Mouse (Mus musculus): ENCODE measurements around the gene Setd1b.

Setd1b gene
- long read RNA-seq, experiment 1, partial matches to known transcripts = 0 of 2 reads
- long read RNA-seq, experiment 1, other reads (novel, unspliced or antisense) = 2 of 2 reads
- long read RNA-seq, experiment 2, partial matches to known transcripts = 0 of 1 reads
- long read RNA-seq, experiment 2, other reads (novel, unspliced or antisense) = 1 of 1 reads

- intact Hi-C loops (cut with DNase I) = no loop called here
These were observed at the start of gene Setd1b for GRCm38 (mm10) chr5:123142161-123143157. Gene Setd1b (plus strand): TSS chr5:123142193.

DNA sequence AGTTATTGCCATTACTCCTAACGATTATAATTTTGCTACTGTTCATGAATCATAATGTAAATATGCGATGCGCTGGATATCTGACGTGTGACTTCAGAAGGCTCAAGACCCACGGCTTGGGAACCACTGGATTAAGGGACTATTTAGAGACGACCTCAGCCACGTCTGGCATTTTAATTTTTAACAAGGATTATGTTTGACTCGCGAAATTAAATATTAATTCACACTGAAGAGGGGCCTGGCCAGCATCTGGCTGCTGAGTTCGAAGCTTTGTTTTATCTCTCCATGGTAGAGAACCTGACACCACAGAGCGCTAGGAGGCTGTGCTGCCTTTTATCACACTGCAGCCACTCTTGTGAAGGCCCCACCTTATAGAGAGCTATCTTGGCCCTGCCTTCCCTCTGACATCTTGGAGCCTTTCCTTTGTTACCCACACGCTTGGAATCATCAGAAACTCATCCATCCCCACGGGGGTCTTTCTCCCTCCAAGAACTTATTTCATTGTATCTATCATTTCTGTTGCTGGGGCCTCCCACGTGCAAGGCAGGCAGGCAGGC lies 48.8 kb upstream of the Setd1b start:
- intact Hi-C loops (cut with DNase I) = no loop called here

- intact Hi-C loops (cut with DNase I) = no loop called here
These were observed 47.6 kb upstream of the Setd1b start for GRCm38 (mm10) chr5:123094238-123094991.

DNA sequence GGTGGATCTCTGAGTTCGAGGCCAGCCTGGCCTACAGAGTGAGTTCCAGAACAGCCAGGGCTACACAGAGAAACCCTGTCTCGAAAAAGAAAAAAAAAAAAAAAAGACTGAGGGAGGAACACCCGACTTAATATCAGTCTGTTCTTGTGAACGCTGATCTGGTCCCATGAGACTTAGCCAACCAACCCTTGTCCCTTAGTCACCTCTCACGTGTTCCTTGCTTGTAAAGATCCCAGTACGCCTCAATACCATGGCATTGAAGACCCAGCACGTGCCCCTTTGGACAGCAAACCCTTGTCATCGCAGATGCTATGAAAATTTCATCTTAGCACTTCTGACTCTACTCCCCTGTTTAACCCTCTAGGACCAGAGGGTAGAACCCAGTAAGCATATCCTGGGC lies 45.7 kb upstream of the Setd1b start:
- intact Hi-C loops (cut with DNase I) = no loop called here

DNA sequence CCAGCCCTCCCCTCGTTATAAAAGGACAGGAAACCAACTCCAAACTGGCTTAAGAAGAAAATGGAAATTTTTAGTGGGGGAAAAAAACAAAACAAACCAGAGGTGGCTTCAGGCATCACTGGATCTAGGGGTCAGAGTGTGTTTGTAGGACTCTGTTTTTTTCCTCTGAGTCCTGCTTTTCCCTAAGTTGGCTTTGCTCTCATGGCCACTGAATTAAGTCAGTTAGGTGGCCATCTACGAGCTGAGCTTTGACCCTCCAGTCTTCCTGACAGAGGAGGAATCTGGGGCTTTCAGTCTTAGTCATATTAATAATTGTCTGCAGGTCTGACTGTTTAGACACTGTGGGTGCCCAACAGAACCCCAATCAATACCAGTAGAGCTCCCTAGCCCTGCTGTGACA lies 43.5 kb upstream of the Setd1b start:
- intact Hi-C loops (cut with DNase I) = no loop called here

DNA sequence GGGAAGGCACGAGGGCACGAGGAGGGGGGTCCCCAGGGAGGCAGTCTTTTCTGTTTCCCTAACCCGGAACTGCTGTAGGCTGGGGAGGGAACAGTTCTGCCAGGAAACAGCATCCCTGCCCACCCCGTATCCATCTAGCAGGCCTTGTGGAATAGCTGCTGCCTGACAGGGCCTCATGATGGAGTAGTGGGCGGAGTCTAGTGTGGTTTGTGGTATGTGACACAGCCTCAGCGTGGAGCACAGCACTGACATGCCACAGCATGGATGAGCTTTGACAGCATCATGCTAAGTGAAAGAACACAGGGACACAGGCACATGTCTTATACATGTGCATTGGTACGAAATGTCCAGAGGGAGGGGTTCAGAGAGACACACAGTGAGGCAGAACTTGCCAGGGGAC lies 39.6 kb upstream of the Setd1b start:
- intact Hi-C loops (cut with DNase I) = no loop called here

DNA sequence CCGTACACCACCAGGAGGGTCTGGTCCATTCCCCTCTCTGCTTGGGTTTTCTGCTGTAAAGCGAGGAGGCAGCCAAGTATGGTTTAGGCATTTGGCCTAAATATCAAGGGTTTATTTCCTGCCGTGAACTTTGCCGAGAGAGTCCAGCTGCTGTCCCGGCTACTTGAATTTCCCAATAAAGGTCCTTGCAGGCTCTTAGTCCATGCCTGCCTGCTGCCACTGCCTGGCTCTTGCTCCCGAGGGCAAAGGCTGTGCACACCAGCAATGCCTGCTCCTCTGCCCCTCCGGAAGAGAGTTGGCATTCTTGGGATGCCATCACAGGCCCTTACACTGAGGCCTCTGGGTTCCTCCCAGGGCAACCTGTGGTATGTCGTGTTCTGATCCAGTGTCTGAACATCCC lies 38.4 kb upstream of the Setd1b start:
- intact Hi-C loops (cut with DNase I) = no loop called here

DNA sequence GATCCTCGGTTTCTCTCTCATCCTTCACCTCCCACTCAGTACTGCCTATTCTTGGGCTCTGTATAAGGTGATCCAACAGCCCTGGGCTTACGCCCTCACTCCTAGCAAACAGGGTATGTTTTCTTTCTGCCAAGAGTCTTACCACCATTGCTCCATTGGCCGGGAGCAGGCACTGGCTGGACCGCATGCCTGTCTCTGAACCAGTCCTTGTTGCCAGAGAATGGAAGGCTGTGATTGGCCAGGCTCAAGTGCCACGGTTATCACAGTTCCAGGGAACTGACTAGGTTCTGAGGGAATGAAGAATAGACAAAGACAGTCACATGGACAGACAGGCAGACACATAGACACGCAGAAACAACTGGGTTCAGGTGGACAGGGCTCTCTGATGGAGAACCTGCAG lies 37.2 kb upstream of the Setd1b start:
- intact Hi-C loops (cut with DNase I) = no loop called here

GRCm38 (mm10) chr5:123109452-123110203 lies 32.4 kb upstream of the Setd1b start:
- intact Hi-C loops (cut with DNase I) = no loop called here

GRCm38 (mm10) chr5:123110296-123110721 lies 31.7 kb upstream of the Setd1b start:
- intact Hi-C loops (cut with DNase I) = no loop called here

GRCm38 (mm10) chr5:123114109-123114508 lies 27.9 kb upstream of the Setd1b start:
- intact Hi-C loops (cut with DNase I) = loop anchor here (2.0 kb wide), 1 partner anchor 49 kb away; no protein-coding TSS in a partner anchor

DNA sequence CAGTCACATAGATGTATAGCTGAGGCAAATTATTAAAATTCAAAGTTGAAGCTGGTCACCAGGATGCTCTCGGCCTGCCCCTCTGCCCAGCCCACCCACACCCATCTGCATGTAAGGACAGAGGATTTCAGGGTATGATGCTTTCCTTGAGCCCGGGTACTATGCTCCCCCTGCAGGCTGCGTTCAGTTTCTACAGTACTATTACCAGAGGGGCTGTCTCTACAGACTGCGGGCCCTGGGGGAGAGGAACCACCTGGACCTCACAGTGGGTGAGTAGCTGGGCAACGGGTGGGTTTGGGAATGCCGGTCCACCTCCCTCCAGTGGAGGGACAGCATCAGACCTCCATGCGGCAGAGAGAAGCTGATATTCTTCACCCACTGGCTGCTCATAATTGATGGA lies 27.1 kb upstream of the Setd1b start:
- intact Hi-C loops (cut with DNase I) = loop anchor here (2.0 kb wide), 1 partner anchor 50 kb away; no protein-coding TSS in a partner anchor

DNA sequence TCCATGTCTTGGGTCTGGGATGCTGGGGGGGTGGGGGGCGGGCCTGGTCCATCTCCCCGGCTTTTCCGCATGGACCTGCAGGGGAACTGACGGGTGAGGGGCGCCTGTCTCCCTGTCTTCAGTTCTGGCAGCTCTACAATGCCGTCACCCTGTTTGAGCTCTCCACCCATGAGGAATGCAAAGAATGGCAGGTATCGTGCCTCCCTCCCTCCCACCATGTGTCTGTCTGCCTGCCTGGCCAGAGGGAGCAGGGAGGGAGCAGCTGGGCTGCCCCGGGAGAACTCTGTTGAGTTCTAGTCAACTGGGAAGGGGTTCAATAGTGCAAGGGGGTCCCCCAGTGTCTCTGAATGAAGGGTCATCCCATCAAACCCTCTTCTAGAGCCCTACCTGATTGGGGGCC lies 25.9 kb upstream of the Setd1b start:
- intact Hi-C loops (cut with DNase I) = loop anchor here (2.0 kb wide), 1 partner anchor 55 kb away; no protein-coding TSS in a partner anchor

- intact Hi-C loops (cut with DNase I) = loop anchor here (2.0 kb wide), 1 partner anchor 54 kb away; no protein-coding TSS in a partner anchor
These were observed 24.7 kb upstream of the Setd1b start for GRCm38 (mm10) chr5:123117257-123117656.

DNA sequence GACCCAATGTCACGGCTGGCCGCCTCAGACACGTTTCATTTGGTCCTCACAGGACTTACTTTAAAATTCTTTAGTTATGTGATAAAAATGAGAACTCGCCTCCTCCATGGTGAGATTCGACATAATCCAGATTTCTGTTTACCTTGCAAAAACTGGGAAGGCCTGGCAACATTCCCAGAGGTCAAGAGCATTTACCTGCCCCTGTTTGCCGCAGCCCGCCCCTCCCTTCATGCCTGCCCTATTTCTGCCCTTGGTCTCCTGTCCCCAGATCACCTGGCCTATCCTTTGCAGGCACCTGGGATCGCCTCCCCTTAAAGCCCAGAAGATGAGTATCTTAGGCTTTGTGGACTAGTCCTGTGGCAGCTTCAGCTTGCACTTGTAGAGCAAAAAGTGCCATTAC lies 24.2 kb upstream of the Setd1b start:
- intact Hi-C loops (cut with DNase I) = loop anchor here (2.0 kb wide), 1 partner anchor 53 kb away; no protein-coding TSS in a partner anchor

DNA sequence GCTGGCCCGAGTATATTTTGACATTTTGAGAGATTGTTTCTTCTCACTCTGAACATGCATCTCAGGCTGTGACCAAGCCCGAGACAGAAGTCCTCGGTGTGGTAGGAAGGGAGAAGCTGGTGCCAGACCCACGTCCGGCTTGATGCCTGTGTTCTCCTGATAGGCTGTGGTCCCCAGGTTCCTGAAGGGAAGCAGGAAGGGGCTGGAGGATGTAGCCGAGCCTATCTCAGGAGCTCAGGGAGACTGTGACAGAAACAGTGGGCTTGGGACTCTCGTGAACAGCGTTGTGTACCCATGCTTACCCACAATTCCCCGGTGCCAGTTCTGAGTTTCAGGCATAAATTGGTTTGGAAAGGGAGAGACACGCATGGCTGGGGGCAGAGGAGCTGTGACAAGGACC lies 23.2 kb upstream of the Setd1b start:
- intact Hi-C loops (cut with DNase I) = no loop called here

- intact Hi-C loops (cut with DNase I) = loop anchor here (5.0 kb wide), 1 partner anchor 37 kb away; no protein-coding TSS in a partner anchor
These were observed 21.3 kb upstream of the Setd1b start for GRCm38 (mm10) chr5:123120624-123121215.

DNA sequence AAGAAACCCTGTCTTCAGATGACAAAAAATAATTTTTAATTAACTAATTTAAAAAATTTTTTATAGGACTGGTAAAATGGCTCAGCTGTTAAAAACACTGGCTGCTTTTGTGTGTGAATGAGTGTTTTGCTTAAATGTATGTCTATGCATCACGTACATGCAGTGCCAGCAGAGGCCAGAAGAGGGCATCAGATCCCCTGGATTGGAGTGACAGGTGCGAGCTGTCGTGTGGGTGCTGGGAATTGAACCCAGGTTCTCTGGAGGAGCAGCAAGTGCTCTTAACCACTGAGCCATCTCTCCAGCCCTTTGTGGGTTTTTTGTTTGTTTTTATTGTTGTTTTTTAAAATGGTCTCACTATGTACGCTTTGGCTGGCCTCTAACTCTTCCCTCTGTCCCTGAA lies 19.8 kb upstream of the Setd1b start:
- intact Hi-C loops (cut with DNase I) = loop anchor here (5.0 kb wide), 1 partner anchor 35 kb away; no protein-coding TSS in a partner anchor

- intact Hi-C loops (cut with DNase I) = no loop called here
These were observed 16.9 kb upstream of the Setd1b start for GRCm38 (mm10) chr5:123125105-123125504.

Measured in adrenal gland (tissue).